Comparison of ENCODE assay signal across 12 mouse cellular contexts in genomic region chr6:120470666-120471065, GRCm38 (mm10). TPM values are rescaled to one million over a fixed set of nuclear protein-coding genes. Genes with fewer than 3 reads are reported as not detected.
DNase-seq lines count a peak whose midpoint lies in the region; ATAC-seq and TF ChIP-seq lines count a peak whose summit lies in the region.
"Had no signal": no experiment of that assay in that cellular context is flagged by ENCODE, and none has a peak within 500 bp of the region (broad histone marks: within the 10 kb centered on the region; RNA-seq: fewer than 3 reads in every experiment).

No protein-coding gene starts in this region.

- DNase-seq in lung, postnatal 0 days (ENCODE audit: low spot score), result peak; percentile 76
- DNase-seq in lung, postnatal 14 days, result no peak
- peak; percentile 74 for DNase-seq in MEL (ENCODE audit: low read depth, low spot score)
- no peak for DNase-seq in gastrocnemius, postnatal 36 days
- no peak for DNase-seq in left cerebral cortex, postnatal 10 days (ENCODE audit: extremely low spot score in 1 of 2, low spot score in 2 of 2)
- DNase-seq: cerebellum, adult 2 months; thymus, postnatal 25 days had no signal

- H3K4me3 ChIP-seq in lung, postnatal 0 days (ENCODE audit: low read depth, low read length), result no peak overlapping the region
- no peak overlapping the region for H3K4me3 ChIP-seq in MEL (ENCODE audit: control insufficient read depth in 1 of 2, insufficient read depth in 1 of 2, low read depth in 2 of 2, low read length in 2 of 2)
- no peak overlapping the region for H3K4me3 ChIP-seq in small intestine, adult 2 months (ENCODE audit: low read depth, low read length)
- H3K4me3 ChIP-seq: embryonic facial prominence, embryonic 15.5 days; limb, embryonic 15.5 days had no signal

- no peak for TF ChIP-seq CTCF in lung, postnatal 0 days (IDR thresholded peaks at IDR 0.05)
- no peak for TF ChIP-seq CTCF in MEL (IDR thresholded peaks at IDR 0.05 in 2 of 3, conservative IDR thresholded peaks at IDR 0.05 in 1 of 3; ENCODE audit: control insufficient read depth in 1 of 3, insufficient read depth in 1 of 3, low read depth in 2 of 3, low read length in 3 of 3, poor library complexity in 1 of 3, severe bottlenecking in 1 of 3)
- no peak for TF ChIP-seq CTCF in small intestine, adult 2 months (IDR thresholded peaks at IDR 0.05; ENCODE audit: extremely low read depth, insufficient read length, insufficient replicate concordance, low read depth, low read length)

- H3K4me1 ChIP-seq in lung, postnatal 0 days (ENCODE audit: insufficient read depth, low read depth, low read length), result no peaks in the 10 kb centered on the region
- H3K4me1 ChIP-seq in MEL (ENCODE audit: control insufficient read depth in 1 of 2, insufficient read depth in 2 of 2, low read length in 2 of 2), result peaks cover 14 to 52% of the 10 kb centered on the region in 2 experiments
- H3K4me1 ChIP-seq in small intestine, adult 2 months (ENCODE audit: control insufficient read depth, insufficient read depth, insufficient read length, low read length), result peaks cover 2% of the 10 kb centered on the region; the same call in 1 of the 2 replicates

- no peak for TF ChIP-seq EP300 in lung, postnatal 0 days (IDR thresholded peaks at IDR 0.05)
- peak in 1 of 2 experiments; percentile 22; a peak in 1 of 4 replicates for TF ChIP-seq EP300 in MEL (IDR thresholded peaks at IDR 0.05; ENCODE audit: low read depth in 1 of 2, low read length in 2 of 2)

- TF ChIP-seq RAD21 in MEL (IDR thresholded peaks at IDR 0.05; ENCODE audit: low read depth, low read length), result no peak

- H3K79me2 ChIP-seq in MEL (ENCODE audit: control insufficient read depth, insufficient read depth, low read length, poor library complexity), result peaks cover 34% of the 10 kb centered on the region

- H3K27ac ChIP-seq in lung, postnatal 0 days (ENCODE audit: low read length), result 0 out of 2 replicates have a peak overlapping the region, but pooled peaks have one; percentile 29
- H3K27ac ChIP-seq in MEL (ENCODE audit: control insufficient read depth, low read depth, low read length), result peak overlapping the region; percentile 2; the same call in 1 of the 2 replicates
- peak overlapping the region; percentile 55 for H3K27ac ChIP-seq in small intestine, adult 2 months (ENCODE audit: insufficient read depth, low read depth, low read length)
- H3K27ac ChIP-seq: embryonic facial prominence, embryonic 15.5 days; limb, embryonic 15.5 days had no signal

- no peak overlapping the region for H3K4me2 ChIP-seq in lung, postnatal 0 days (replicated peaks; ENCODE audit: low read depth, low read length)
- H3K4me2 ChIP-seq: embryonic facial prominence, embryonic 15.5 days; limb, embryonic 15.5 days had no signal

- H3K36me3 ChIP-seq in lung, postnatal 0 days (ENCODE audit: insufficient read depth, low read length), result no peaks in the 10 kb centered on the region
- peaks cover 4 to 40% of the 10 kb centered on the region in 2 experiments for H3K36me3 ChIP-seq in MEL (ENCODE audit: control insufficient read depth in 1 of 2, insufficient read depth in 2 of 2, low read length in 2 of 2)
- H3K36me3 ChIP-seq in small intestine, adult 2 months (ENCODE audit: control insufficient read depth, insufficient read depth, low read length), result peaks cover 12% of the 10 kb centered on the region
- H3K36me3 ChIP-seq: embryonic facial prominence, embryonic 15.5 days; limb, embryonic 15.5 days had no signal

- no peak overlapping the region for H3K9ac ChIP-seq in lung, postnatal 0 days (replicated peaks; ENCODE audit: low read depth)
- H3K9ac ChIP-seq in MEL (ENCODE audit: control insufficient read depth, low read depth, low read length, poor library complexity, severe bottlenecking), result no peak overlapping the region
- H3K9ac ChIP-seq: embryonic facial prominence, embryonic 15.5 days; limb, embryonic 15.5 days had no signal

- H3K9me3 ChIP-seq in lung, postnatal 0 days (ENCODE audit: low read length), result no peaks in the 10 kb centered on the region
- no peaks in the 10 kb centered on the region for H3K9me3 ChIP-seq in MEL (replicated peaks; ENCODE audit: insufficient read depth, low read length)
- H3K9me3 ChIP-seq: embryonic facial prominence, embryonic 15.5 days; limb, embryonic 15.5 days had no signal

- TF ChIP-seq POLR2A in MEL (IDR thresholded peaks at IDR 0.05; ENCODE audit: control insufficient read depth in 1 of 2, insufficient read depth in 1 of 2, low read depth in 1 of 2, low read length in 2 of 2, poor library complexity in 1 of 2), result no peak
- no peak for TF ChIP-seq POLR2A in small intestine, adult 2 months (IDR thresholded peaks at IDR 0.05; ENCODE audit: low read depth, low read length)

- intact Hi-C loops in gastrocnemius, postnatal 36 days (cut with DNase I), result no loop called here
- intact Hi-C loops in left cerebral cortex, postnatal 10 days (cut with DNase I), result no loop called here

- WGBS in lung, postnatal 0 days, result 46% methylated on average over 1 of the region's 1 CpGs
- WGBS in small intestine, adult 2 months, result 91% methylated on average over 1 of the region's 1 CpGs

- ATAC-seq in lung, postnatal 0 days, result peak; percentile 60
- ATAC-seq in granulocyte monocyte progenitor cell, adult 5-6 weeks (replicated peaks; ENCODE audit: poor library complexity, severe bottlenecking), result peak; percentile 39

- H3K27me3 ChIP-seq in lung, postnatal 0 days (replicated peaks; ENCODE audit: insufficient read depth, low read length), result no peaks in the 10 kb centered on the region
- H3K27me3 ChIP-seq in MEL (ENCODE audit: control insufficient read depth in 1 of 2, insufficient read depth in 2 of 2, low read length in 2 of 2), result no peaks in the 10 kb centered on the region
- H3K27me3 ChIP-seq in small intestine, adult 2 months (ENCODE audit: control insufficient read depth, insufficient read depth, low read length), result no peaks in the 10 kb centered on the region
- H3K27me3 ChIP-seq: embryonic facial prominence, embryonic 15.5 days; limb, embryonic 15.5 days had no signal

TF ChIP-seq in MEL, 35 proteins besides CTCF, POLR2A, EP300 and RAD21:
- TF ChIP-seq TCF12 (IDR thresholded peaks at IDR 0.05; ENCODE audit: low read depth, low read length), result 0 out of 2 replicates have a peak, but pooled peaks have one; percentile 11
- no peak for TF ChIP-seq KAT2A (conservative IDR thresholded peaks at IDR 0.05; ENCODE audit: low read depth, low read length)
- peak; percentile 66 for TF ChIP-seq ETS1 (IDR thresholded peaks at IDR 0.05; ENCODE audit: low read depth, low read length)
- peak; percentile 42 for TF ChIP-seq TAL1 (IDR thresholded peaks at IDR 0.05; ENCODE audit: low read length)
- TF ChIP-seq GATA1 (IDR thresholded peaks at IDR 0.05; ENCODE audit: low read depth, low read length), result no peak
- no peak for TF ChIP-seq BHLHE40 (IDR thresholded peaks at IDR 0.05; ENCODE audit: borderline replicate concordance, low read depth, low read length)
- TF ChIP-seq MYC (IDR thresholded peaks at IDR 0.05; ENCODE audit: low read depth, low read length), result no peak
- no peak for TF ChIP-seq GABPA (IDR thresholded peaks at IDR 0.05; ENCODE audit: low read depth, low read length)
- TF ChIP-seq ZNF384 (IDR thresholded peaks at IDR 0.05; ENCODE audit: low read depth, low read length), result no peak
TF ChIP-seq in MEL: peak in this region for 3.

RNA-seq across cellular contexts. Expression of gene Il17ra, which starts 7.6 kb away (rescaled TPM):
- 9.5 and 10.5 TPM in 2 replicates for polyA plus RNA-seq in lung, postnatal 0 days (2015; fragmentation: Nextera tagmentation; extraction: Ambion mirVana)
- total RNA-seq in MEL (2012; rRNA removed), result 18.0 and 19.5 TPM in 2 replicates
- polyA plus RNA-seq in MEL (2012; ENCODE audit: insufficient read depth in 1 of 2, insufficient read length in 2 of 2, low read depth in 1 of 2, low replicate concordance in 2 of 2, missing spikeins in 1 of 2), result 10 to 100 TPM in 1 of 2 experiments, not detected in 1; 43.3 TPM
- total RNA-seq in granulocyte monocyte progenitor cell, adult 5-6 weeks (2014; fragmentation: Nextera tagmentation), result 17.1 and 29.8 TPM in 2 replicates
- total RNA-seq in granulocyte monocyte progenitor cell, adult 5-6 weeks (2017), result 17.0 and 27.7 TPM in 2 replicates
- polyA plus RNA-seq in small intestine, adult 2 months (2012; rRNA removed), result 8.4 and 18.7 TPM in 2 replicates
- total RNA-seq in gastrocnemius, postnatal 36 days (2021), result 1 to 10 TPM; 1.7 TPM
- 1 to 10 TPM; 4.9 to 5.4 TPM for total RNA-seq in left cerebral cortex, postnatal 10 days (2021)

RNA-seq across cellular contexts. Expression of gene Tmem121b, which starts 22.9 kb away (rescaled TPM):
- 0.52 and 0.58 TPM in 2 replicates for polyA plus RNA-seq in lung, postnatal 0 days (2015; fragmentation: Nextera tagmentation; extraction: Ambion mirVana)
- not detected in 2 replicates for total RNA-seq in MEL (2012; rRNA removed)
- polyA plus RNA-seq in MEL (2012; ENCODE audit: insufficient read depth in 1 of 2, insufficient read length in 2 of 2, low read depth in 1 of 2, low replicate concordance in 2 of 2, missing spikeins in 1 of 2), result under 1 TPM in 1 of 2 experiments, not detected in 1; 0.18 TPM
- not detected in 2 replicates for total RNA-seq in granulocyte monocyte progenitor cell, adult 5-6 weeks (2014; fragmentation: Nextera tagmentation)
- not detected in 2 replicates for total RNA-seq in granulocyte monocyte progenitor cell, adult 5-6 weeks (2017)
- 0.04 TPM in 1 of 2 replicates, not detected in the other for polyA plus RNA-seq in small intestine, adult 2 months (2012; rRNA removed)
- total RNA-seq in gastrocnemius, postnatal 36 days (2021), result not detected
- total RNA-seq in left cerebral cortex, postnatal 10 days (2021), result 10 to 100 TPM; 51.3 to 51.6 TPM
- total RNA-seq: gastrocnemius, adult 8-10 months had no signal
- polyA plus RNA-seq: limb, embryonic 15.5 days had no signal

Comparison
In these comparisons a context has a peak if more than half of its experiments do, and no peak if none do; other contexts are left out.
1. DNase-seq: peak in lung, postnatal 0 days (single experiment) and MEL (single experiment); none in lung, postnatal 14 days (single experiment), gastrocnemius, postnatal 36 days (0 of 2) and left cerebral cortex, postnatal 10 days (0 of 2).
2. H3K27ac ChIP-seq: peak in every context shown above with its lines; median percentile 55 in small intestine, adult 2 months; 29 in lung, postnatal 0 days; 2 in MEL.
3. RNA of gene Tmem121b, which starts 22.9 kb away (total RNA-seq): 51.3 to 51.6 TPM in left cerebral cortex, postnatal 10 days; not detected in MEL, not detected in granulocyte monocyte progenitor cell, adult 5-6 weeks and not detected in gastrocnemius, postnatal 36 days; every median in the first group is over 10 times any median in the second.